In the genomic region with DNA sequence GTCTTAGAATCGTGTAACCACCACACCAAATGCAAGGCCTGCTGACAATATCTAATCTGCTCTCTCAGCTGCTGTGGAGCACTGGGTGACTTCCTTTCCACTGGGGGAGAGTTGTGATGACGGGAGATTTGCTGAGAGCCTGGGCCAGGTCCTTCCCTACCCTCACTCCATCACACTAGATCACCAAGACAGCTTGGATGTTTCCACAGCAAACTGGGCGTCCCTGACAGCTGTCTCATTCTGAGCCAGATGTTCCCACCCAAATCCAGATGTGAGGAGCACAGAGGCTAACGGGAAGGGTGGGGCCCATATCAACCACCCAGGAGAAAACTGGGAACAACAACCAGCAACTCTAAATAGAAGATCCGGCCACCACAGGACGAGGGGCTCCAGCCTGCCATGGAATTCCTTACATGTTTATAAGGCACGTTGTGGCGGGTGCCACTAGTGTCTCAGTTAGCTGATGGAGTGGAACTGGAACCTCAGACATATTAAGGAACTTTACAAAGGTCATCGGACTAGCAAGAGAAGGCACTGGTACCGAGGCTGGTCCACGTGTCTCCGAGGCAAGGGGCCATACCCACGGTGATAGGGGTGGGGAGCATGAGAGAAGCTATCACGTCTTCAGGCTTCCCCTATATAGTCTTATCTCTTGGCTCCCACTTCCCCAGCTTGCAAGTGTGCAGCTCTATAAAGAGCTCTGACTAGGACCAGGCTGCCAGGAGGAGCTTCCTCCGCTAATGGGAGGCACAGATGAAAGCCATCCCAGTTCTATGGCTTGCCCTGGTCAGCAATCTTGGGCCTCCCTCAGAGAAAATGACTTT, we compare ENCODE assay signal across 8 mouse cellular contexts. TPM values are rescaled to one million over a fixed set of nuclear protein-coding genes. Genes with fewer than 3 reads are reported as not detected.
A peak's percentile ranks its signal among the peaks of the same experiment; 100 is the strongest.
DNase-seq lines count a peak whose midpoint lies in the region; ATAC-seq and TF ChIP-seq lines count a peak whose summit lies in the region.

No protein-coding gene starts in this region.

- peak overlapping the region; percentile 100 for H3K4me2 ChIP-seq in liver, postnatal 0 days (ENCODE audit: low read depth, low read length)

- TF ChIP-seq CTCF in E14TG2a.4 (conservative IDR thresholded peaks at IDR 0.05; ENCODE audit: low read length) = no peak
- no peak for TF ChIP-seq CTCF in liver, postnatal 0 days (IDR thresholded peaks at IDR 0.05; ENCODE audit: low read depth)

- DNase-seq in heart, postnatal 25 days (ENCODE audit: low spot score) = peak; percentile 63
- DNase-seq in liver, postnatal 0 days = peak; percentile 56
- no peak for DNase-seq in thymus, postnatal 10 days (ENCODE audit: low spot score in 2 of 2)
- DNase-seq in left cerebral cortex, adult 18-20 months (ENCODE audit: low spot score in 2 of 2) = no peak
- DNase-seq in embryo, embryonic 11 days = no peak
- DNase-seq in cerebellum, adult 8-10 months = no peak

- peaks cover 76% of the 10 kb centered on the region for H3K4me1 ChIP-seq in E14TG2a.4 (replicated peaks; ENCODE audit: low read depth, low read length)
- peaks cover 34% of the 10 kb centered on the region for H3K4me1 ChIP-seq in liver, postnatal 0 days (ENCODE audit: insufficient read depth)

- TF ChIP-seq EP300 in liver, postnatal 0 days (IDR thresholded peaks at IDR 0.05; ENCODE audit: low read depth) = peak; percentile 49; the same call in 1 of the 2 replicates

- H3K27me3 ChIP-seq in E14TG2a.4 (ENCODE audit: insufficient read depth, low read length) = peaks cover 29% of the 10 kb centered on the region
- no peaks in the 10 kb centered on the region; the same call in 1 of the 2 replicates for H3K27me3 ChIP-seq in liver, postnatal 0 days (ENCODE audit: insufficient read depth, low read length)

- peak overlapping the region; percentile 60 for H3K4me3 ChIP-seq in E14TG2a.4 (replicated peaks; ENCODE audit: low read length)
- peak overlapping the region; percentile 31 for H3K4me3 ChIP-seq in liver, postnatal 0 days (ENCODE audit: low read depth, low read length)

- ATAC-seq in common myeloid progenitor, adult 5-6 weeks (replicated peaks; ENCODE audit: low read depth, poor library complexity, severe bottlenecking) = peak; percentile 45
- ATAC-seq in liver, postnatal 0 days = peak; percentile 82

- H3K27ac ChIP-seq in liver, postnatal 0 days (ENCODE audit: low read depth) = peak overlapping the region; percentile 85

- H3K9me3 ChIP-seq in E14TG2a.4 (ENCODE audit: low read length) = no peaks in the 10 kb centered on the region
- no peaks in the 10 kb centered on the region for H3K9me3 ChIP-seq in liver, postnatal 0 days (ENCODE audit: low read length)

- peaks cover 5% of the 10 kb centered on the region for H3K36me3 ChIP-seq in E14TG2a.4 (ENCODE audit: insufficient read depth, low read length)
- H3K36me3 ChIP-seq in liver, postnatal 0 days (replicated peaks; ENCODE audit: insufficient read depth, low read length) = 0 out of 2 replicates have a peak, but pooled peaks cover under 1% of the 10 kb centered on the region

- 36% methylated on average over 15 of the region's 15 CpGs for WGBS in liver, postnatal 0 days (ENCODE audit: insufficient replicate concordance)

- H3K9ac ChIP-seq in liver, postnatal 0 days (replicated peaks) = peak overlapping the region; percentile 64

- intact Hi-C loops in heart, postnatal 25 days (cut with DNase I) = loop anchor here (5.0 kb wide), 2 partner anchors 95 to 120 kb away; partner anchors contain the start of gene Capn1

RNA-seq across cellular contexts. Expression of gene Cdc42ep2, which starts 2.3 kb away (rescaled TPM):
- not detected in 2 replicates for total RNA-seq in common myeloid progenitor, adult 5-6 weeks (2017)
- total RNA-seq in heart, postnatal 25 days (2021) = 1 to 10 TPM; 9.1 to 9.8 TPM
- polyA plus RNA-seq in liver, postnatal 0 days (2015; fragmentation: Nextera tagmentation; extraction: Ambion mirVana) = 3.0 TPM in 2 replicates
- total RNA-seq in left cerebral cortex, adult 18-20 months (2021) = 1 to 10 TPM; 4.7 to 5.4 TPM

RNA-seq across cellular contexts. Expression of gene Dpf2, which starts 9.5 kb away (rescaled TPM):
- total RNA-seq in common myeloid progenitor, adult 5-6 weeks (2017) = 87.4 and 131 TPM in 2 replicates
- total RNA-seq in heart, postnatal 25 days (2021) = 10 to 100 TPM; 87.4 to 96.1 TPM
- 28.1 and 32.6 TPM in 2 replicates for polyA plus RNA-seq in liver, postnatal 0 days (2015; fragmentation: Nextera tagmentation; extraction: Ambion mirVana)
- total RNA-seq in left cerebral cortex, adult 18-20 months (2021) = 100 to 1,000 TPM in 1 of 2 experiments, 10 to 100 TPM in 1; 90.1 to 102 TPM

RNA-seq across cellular contexts. Expression of gene Tigd3, which starts 28.4 kb away (rescaled TPM):
- total RNA-seq in common myeloid progenitor, adult 5-6 weeks (2017) = 0.34 and 2.8 TPM in 2 replicates
- under 1 TPM; 0.22 to 0.68 TPM for total RNA-seq in heart, postnatal 25 days (2021)
- 1.5 and 1.7 TPM in 2 replicates for polyA plus RNA-seq in liver, postnatal 0 days (2015; fragmentation: Nextera tagmentation; extraction: Ambion mirVana)
- 1 to 10 TPM; 4.1 to 4.2 TPM for total RNA-seq in left cerebral cortex, adult 18-20 months (2021)

RNA-seq across cellular contexts. Expression of gene Pola2, which starts 41.7 kb away (rescaled TPM):
- total RNA-seq in common myeloid progenitor, adult 5-6 weeks (2017) = 61.2 and 63.5 TPM in 2 replicates
- total RNA-seq in heart, postnatal 25 days (2021) = 10 to 100 TPM in 1 of 2 experiments, 1 to 10 TPM in 1; 8.9 to 11.2 TPM
- polyA plus RNA-seq in liver, postnatal 0 days (2015; fragmentation: Nextera tagmentation; extraction: Ambion mirVana) = 19.2 and 21.5 TPM in 2 replicates
- total RNA-seq in left cerebral cortex, adult 18-20 months (2021) = 1 to 10 TPM; 4.9 to 5.0 TPM

RNA-seq across cellular contexts. Expression of gene Slc25a45, which starts 44.7 kb away (rescaled TPM):
- total RNA-seq in common myeloid progenitor, adult 5-6 weeks (2017) = 34.0 and 41.0 TPM in 2 replicates
- 1 to 10 TPM; 3.5 to 4.1 TPM for total RNA-seq in heart, postnatal 25 days (2021)
- polyA plus RNA-seq in liver, postnatal 0 days (2015; fragmentation: Nextera tagmentation; extraction: Ambion mirVana) = 8.4 and 9.1 TPM in 2 replicates
- total RNA-seq in left cerebral cortex, adult 18-20 months (2021) = 1 to 10 TPM; 2.3 to 3.2 TPM

Comparison
In these comparisons a context has a peak if more than half of its experiments do, and no peak if none do; other contexts are left out.
1. DNase-seq: peak in heart, postnatal 25 days (single experiment) and liver, postnatal 0 days (single experiment); none in thymus, postnatal 10 days (0 of 2), left cerebral cortex, adult 18-20 months (0 of 2), embryo, embryonic 11 days (single experiment) and cerebellum, adult 8-10 months (single experiment).